Mouse (Mus musculus) G1E (cell line): ENCODE measurements around the gene Ttyh1.

Experiments
- CTCF ChIP-seq: IDR thresholded peaks from 2 replicates; pipeline ENCODE4 v1.5.1; 2012; ENCODE audit warnings: low read depth, low read length, inconsistent platforms, mixed read lengths
- GATA1 ChIP-seq: IDR thresholded peaks from 2 replicates; pipeline ENCODE4 v1.6.1; 2012; ENCODE audit warnings: borderline replicate concordance, low read length, inconsistent platforms, mixed read lengths
- POLR2AphosphoS5 ChIP-seq: IDR thresholded peaks from 2 replicates; pipeline ENCODE4 v1.6.1; 2012; ENCODE audit warnings: low read depth, low read length, inconsistent platforms; ENCODE audit not compliant: insufficient replicate concordance
- TAL1 ChIP-seq: conservative IDR thresholded peaks from 2 replicates; pipeline ENCODE4 v1.6.1; 2012; ENCODE audit warnings: low read depth, low read length, inconsistent platforms, mixed read lengths

DNA sequence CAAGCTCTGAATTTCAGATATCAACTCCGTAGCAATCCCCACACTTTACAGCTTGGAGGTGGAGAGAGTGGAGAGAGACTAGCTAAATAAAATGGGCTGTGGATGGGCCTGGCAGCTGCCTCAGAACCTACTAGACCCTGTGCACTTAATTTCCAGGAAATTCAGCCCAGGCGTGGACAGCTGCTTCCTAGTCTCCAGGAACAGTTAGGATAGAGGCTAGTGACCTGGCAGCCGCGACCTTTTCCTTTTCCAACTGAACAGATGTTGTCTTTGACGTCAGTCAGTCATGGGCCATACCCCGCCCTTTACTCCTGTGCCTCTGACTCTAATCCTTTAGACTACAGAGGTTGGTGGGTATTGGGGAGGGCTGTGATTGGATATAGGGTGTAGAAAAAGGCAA, 9.7 kb downstream of the Ttyh1 start:
- TF ChIP-seq CTCF = no peak
- no peak for TF ChIP-seq GATA1
- TF ChIP-seq POLR2AphosphoS5 = no peak
- no peak for TF ChIP-seq TAL1
